Mouse (Mus musculus) right cerebral cortex, postnatal 4 days (tissue): Measurements from ENCODE around the gene Fbxl8.

Source experiments
- DNase-seq: peaks from one replicate; pipeline ENCODE4 v3.0.0-alpha.2; 2022

Fbxl8 gene

GRCm38 (mm10) chr8:105305211-105306145, 41.0 kb downstream of the Fbxl8 start, which contains the start of gene Elmo3:
Gene Elmo3, plus strand, starts transcription at chr8:105305601.
- DNase-seq: peak; percentile 63

DNA sequence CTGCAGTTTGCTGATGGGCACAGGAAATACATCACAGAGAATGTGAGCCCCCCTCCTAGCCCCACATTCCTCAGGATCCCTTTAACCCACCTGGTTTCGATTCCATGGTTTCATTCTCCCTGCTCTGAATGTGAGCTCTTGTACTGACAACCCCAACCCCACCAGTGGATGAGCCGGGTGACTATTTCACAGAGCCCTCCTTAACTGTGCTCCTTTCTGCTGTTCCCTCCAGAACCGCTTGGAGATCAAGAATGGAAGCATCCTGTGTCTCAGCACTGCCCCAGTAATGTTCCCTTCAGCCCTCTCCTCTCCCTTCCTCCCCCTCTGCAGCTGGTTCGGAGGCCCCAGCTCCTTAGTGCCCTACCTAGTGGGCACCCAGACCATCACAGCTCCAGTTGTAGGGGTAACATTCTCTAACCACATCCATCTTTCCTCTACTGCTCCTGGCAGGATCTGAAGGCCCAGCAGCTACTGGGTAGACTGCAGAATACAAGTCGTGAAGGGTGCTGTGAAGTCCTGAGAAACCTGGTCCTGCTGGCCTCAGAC, 41.8 kb downstream of the Fbxl8 start:
- DNase-seq: no peak

GRCm38 (mm10) chr8:105307670-105308069, 43.2 kb downstream of the Fbxl8 start:
- DNase-seq: no peak

DNA sequence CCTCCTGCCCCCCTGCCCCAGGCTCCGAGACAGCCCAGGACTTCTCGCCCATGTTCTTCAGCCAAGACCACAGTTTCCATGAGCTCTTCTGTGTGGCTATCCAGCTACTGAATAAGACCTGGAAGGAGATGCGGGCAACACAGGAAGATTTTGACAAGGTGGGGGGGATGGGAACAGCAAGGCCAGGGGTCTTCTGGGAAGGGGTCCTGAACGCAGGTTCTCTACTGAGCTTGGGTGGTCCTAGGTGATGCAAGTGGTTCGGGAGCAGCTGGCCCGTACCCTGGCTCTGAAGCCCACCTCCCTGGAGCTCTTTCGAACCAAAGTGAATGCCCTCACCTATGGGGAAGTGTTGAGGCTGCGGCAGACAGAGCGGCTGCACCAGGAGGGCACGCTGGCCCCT, 44.0 kb downstream of the Fbxl8 start:
- no peak for DNase-seq

DNA sequence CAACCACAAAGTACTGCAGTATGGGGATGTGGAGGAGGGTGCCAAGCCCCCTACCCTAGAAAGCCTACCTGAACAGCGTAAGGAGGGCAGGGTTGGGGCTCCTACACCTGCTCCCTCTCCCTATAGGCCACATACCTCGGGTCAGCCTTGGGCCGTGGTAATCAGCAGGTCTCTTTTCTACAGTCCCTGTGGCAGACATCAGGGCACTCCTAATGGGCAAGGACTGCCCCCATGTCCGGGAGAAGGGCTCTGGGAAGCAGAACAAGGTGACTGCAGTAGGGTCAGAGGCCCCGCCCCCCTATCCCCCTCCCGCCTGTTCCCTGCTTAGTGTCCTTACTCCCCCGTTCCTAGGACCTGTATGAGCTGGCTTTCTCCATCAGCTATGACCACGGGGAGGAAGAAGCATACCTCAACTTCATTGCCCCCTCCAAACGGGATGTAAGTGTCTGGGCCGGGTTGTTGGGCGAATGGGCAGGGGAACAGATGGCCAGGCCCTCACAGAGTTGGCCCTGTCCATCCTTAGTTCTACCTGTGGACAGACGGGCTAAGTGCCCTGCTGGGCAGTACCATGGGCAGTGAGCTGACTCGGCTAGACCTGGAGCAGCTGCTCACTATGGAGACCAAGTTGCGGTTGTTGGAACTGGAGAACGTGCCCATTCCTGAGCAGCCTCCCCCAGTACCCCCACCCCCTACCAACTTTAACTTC, 44.8 kb downstream of the Fbxl8 start:
- no peak for DNase-seq

DNA sequence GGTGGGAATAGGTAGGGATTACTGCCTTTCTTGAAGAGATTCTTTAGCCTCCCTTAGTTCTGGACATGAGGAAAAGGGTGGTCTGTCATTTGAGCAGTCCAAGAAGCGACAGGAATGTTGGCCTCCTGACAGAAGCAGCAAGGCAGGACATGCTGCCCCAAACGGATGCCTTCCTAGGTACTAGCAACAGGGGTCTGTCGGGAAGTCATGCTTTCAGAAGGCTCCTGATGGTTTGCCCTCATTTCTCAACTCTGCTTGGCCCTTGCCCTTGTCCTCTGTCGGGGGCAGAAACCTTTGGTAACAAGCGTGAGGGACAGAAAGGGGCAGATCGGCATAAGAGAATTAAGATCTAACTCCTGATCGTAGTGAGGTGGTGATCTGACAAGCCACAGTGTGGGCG, 45.7 kb downstream of the Fbxl8 start:
- DNase-seq: no peak

DNA sequence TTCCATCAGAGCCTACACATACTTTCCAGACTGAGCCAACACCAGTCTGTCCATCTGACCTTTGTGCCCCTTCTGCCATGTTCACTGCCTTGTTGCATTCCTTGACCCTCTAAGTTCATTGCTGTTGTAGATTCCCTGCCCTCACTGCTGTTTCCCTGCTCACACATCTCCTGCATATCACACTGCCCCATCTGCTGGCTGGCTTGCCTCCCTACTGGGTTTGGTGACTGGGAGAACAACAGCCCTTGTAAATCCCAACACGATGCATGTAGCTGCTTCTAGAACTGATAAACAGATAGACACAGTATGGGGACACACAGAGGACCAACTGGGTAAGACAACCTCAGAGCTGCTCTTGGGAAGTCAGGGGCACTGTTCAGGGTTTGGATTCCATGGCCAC, 47.3 kb downstream of the Fbxl8 start:
- DNase-seq: no peak

GRCm38 (mm10) chr8:105312891-105313481, 48.5 kb downstream of the Fbxl8 start:
- no peak for DNase-seq

GRCm38 (mm10) chr8:105313622-105314402, 49.4 kb downstream of the Fbxl8 start:
- DNase-seq: no peak

DNA sequence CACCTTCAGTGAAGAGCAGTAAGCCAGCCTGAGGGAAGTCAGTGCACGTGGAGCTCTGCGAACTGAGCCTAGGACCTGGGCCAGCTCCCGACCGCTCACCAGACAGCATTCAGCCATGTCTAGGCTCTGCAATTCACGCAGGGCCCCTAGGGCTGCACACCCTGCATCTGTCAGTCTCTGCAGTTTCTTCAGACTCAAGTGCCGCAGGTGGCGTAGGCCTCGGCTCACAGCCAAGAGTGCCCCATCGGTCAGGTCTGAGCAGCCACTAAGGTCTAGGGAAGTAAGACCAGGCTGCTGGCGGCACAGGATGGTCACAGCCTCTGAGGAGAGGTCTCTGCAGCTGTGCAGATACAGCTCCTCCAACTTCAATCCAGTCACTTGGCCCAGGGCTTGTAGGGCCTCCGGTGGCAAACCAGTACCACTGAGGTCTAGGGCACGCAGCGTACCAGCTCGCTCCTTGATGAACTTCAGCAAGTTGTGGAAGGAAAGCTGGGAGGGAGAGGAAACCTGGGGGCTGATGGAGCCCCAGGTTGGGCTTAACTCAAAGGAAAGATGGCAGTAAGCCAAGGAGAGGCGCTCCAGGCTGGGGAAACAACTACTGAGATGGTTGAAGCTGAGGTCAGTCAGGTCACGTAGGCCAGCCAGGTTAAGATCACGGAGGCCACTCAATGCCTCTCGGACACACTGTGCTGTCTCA, 50.8 kb downstream of the Fbxl8 start:
- no peak for DNase-seq

- no peak for DNase-seq
Observed at GRCm38 (mm10) chr8:105317941-105318340, 53.5 kb downstream of the Fbxl8 start.

DNA sequence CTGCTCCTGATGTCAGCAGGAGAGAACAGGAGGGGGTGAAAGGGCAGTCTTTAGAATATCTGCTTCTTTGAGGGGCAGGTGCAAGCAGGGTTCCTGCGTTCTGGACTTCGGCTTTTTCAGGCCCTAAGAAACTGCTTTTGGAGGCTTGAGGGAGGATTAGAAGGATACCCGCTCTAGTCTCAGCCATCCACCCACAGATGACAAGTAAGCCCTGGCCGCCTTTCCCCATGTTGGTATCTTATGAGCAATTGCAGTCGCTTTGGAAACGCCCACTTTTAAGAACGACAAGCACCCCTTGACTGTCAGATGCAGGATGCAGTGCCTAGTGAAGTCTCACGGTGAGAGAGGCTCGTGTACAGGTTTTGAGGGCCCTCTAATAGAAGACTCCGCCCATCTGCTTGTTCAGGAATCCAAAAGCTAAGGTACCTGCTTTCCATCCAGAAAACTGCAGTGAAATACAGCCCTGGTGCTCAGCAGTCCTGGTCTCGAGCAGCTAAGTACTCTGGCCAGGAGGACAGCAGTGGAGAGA, 54.3 kb downstream of the Fbxl8 start:
- no peak for DNase-seq
